Mouse (Mus musculus) forebrain, embryonic 11.5 days (tissue): Measurements from ENCODE around the gene Myt1l. TPM values are rescaled to one million over a fixed set of nuclear protein-coding genes. Genes with fewer than 3 reads are reported as not detected.

Source experiments
- ATAC-seq: fragments of 200-750 bp; cut with Nextera tagmentation; replicated peaks from 2 replicates; pipeline ENCODE4 v1.8.0; 2017; ENCODE audit warnings: moderate TSS enrichment; ENCODE audit not compliant: low FRiP score
- DNase-seq: peaks from one replicate; pipeline ENCODE4 v3.0.0-alpha.2; 2017; ENCODE audit warnings: low spot score
- H3K27ac ChIP-seq: fragments of 300-500 bp; sonication (generic); 2 replicates; pipeline ENCODE4 v1.5.1; 2014; ENCODE audit warnings: low read depth, low read length
- H3K27me3 ChIP-seq: fragments of 300-500 bp; sonication (generic); 2 replicates; pipeline ENCODE4 v1.6.1; 2014; ENCODE audit warnings: mild to moderate bottlenecking, low read length, mixed read lengths; ENCODE audit not compliant: control insufficient read depth, insufficient read depth
- H3K36me3 ChIP-seq: fragments of 300-500 bp; sonication (generic); 2 replicates; pipeline ENCODE4 v1.6.1; 2014; ENCODE audit warnings: mild to moderate bottlenecking, low read length, moderate library complexity, mixed read lengths; ENCODE audit not compliant: control insufficient read depth, insufficient read depth
- H3K4me1 ChIP-seq: fragments of 300-500 bp; sonication (generic); replicated peaks from 2 replicates; pipeline ENCODE4 v1.6.1; 2014; ENCODE audit warnings: low read length, mixed read lengths; ENCODE audit not compliant: control insufficient read depth, insufficient read depth
- H3K4me2 ChIP-seq: fragments of 300-500 bp; sonication (generic); 2 replicates; pipeline ENCODE4 v1.6.1; 2014; ENCODE audit warnings: low read depth, mild to moderate bottlenecking, low read length, moderate library complexity, mixed read lengths; ENCODE audit not compliant: severe bottlenecking
- H3K4me3 ChIP-seq: fragments of 300-500 bp; sonication (generic); 2 replicates; pipeline ENCODE4 v1.5.1; 2014; ENCODE audit warnings: low read depth, low read length
- H3K9ac ChIP-seq: fragments of 300-500 bp; sonication (generic); 2 replicates; pipeline ENCODE4 v1.6.1; 2014; ENCODE audit warnings: low read length
- H3K9me3 ChIP-seq: fragments of 300-500 bp; sonication (generic); 2 replicates; pipeline ENCODE4 v1.6.1; 2016; ENCODE audit warnings: low read length, mixed read lengths; ENCODE audit not compliant: control insufficient read depth
- WGBS: fragments of 180-500 bp; shearing (Covaris S2); extraction: QIAGEN DNeasy Blood & Tissue Kit; methylation state at CpG from one replicate; pipeline ENCODE4 v1.1.7; 2014; 5-methylcytosine and 5-hydroxymethylcytosine counted together
- polyA plus RNA-seq: library from polyadenylated mRNA; unstranded; fragments of >200 nt; fragmentation: Nextera tagmentation; extraction: Ambion mirVana; gene quantifications from 2 replicates; pipeline ENCODE4 v1.2.1, GENCODE M21; 2014

Myt1l gene
- polyA plus RNA-seq, 1 experiment from 2014 or later, result 18.7 TPM

GRCm38 (mm10) chr12:29593787-29594186, 65.6 kb downstream of the Myt1l start:
- no peak for ATAC-seq
- no peak overlapping the region for H3K4me2 ChIP-seq
- DNase-seq, result no peak
- no peak overlapping the region for H3K4me3 ChIP-seq
- no peaks in the 10 kb centered on the region for H3K4me1 ChIP-seq
- H3K36me3 ChIP-seq, result no peaks in the 10 kb centered on the region
- no peak overlapping the region for H3K9ac ChIP-seq
- H3K27me3 ChIP-seq, result no peaks in the 10 kb centered on the region
- no peak overlapping the region for H3K27ac ChIP-seq
- H3K9me3 ChIP-seq, result no peaks in the 10 kb centered on the region
- WGBS, result 81% methylated on average over 1 of the region's 1 CpGs

GRCm38 (mm10) chr12:29599916-29600315, 71.7 kb downstream of the Myt1l start:
- 59% methylated on average over 6 of the region's 6 CpGs for WGBS
- Histone ChIP-seq H3K9ac (no peak overlapping the region), H3K4me1 (no peaks in the 10 kb centered on the region), H3K4me3 (no peak overlapping the region), H3K36me3 (no peaks in the 10 kb centered on the region), H3K9me3 (no peaks in the 10 kb centered on the region), H3K27me3 (no peaks in the 10 kb centered on the region), H3K4me2 (no peak overlapping the region), H3K27ac (no peak overlapping the region)
- ATAC-seq (no peak), DNase-seq (no peak)

GRCm38 (mm10) chr12:29601223-29601622, 73.0 kb downstream of the Myt1l start:
- no peaks in the 10 kb centered on the region for H3K9me3 ChIP-seq
- DNase-seq (no peak), ATAC-seq (no peak)
- no peaks in the 10 kb centered on the region for H3K27me3 ChIP-seq
- WGBS, result 88% methylated on average over 6 of the region's 6 CpGs
- no peak overlapping the region for H3K4me3 ChIP-seq
- no peak overlapping the region for H3K9ac ChIP-seq
- H3K4me1 ChIP-seq, result no peaks in the 10 kb centered on the region
- no peak overlapping the region for H3K27ac ChIP-seq
- no peak overlapping the region for H3K4me2 ChIP-seq
- no peaks in the 10 kb centered on the region for H3K36me3 ChIP-seq

GRCm38 (mm10) chr12:29604659-29605058, 76.5 kb downstream of the Myt1l start:
- no peak for DNase-seq

GRCm38 (mm10) chr12:29605124-29605523, 76.9 kb downstream of the Myt1l start:
- Histone ChIP-seq H3K27me3 (no peaks in the 10 kb centered on the region), H3K4me3 (no peak overlapping the region), H3K9me3 (no peaks in the 10 kb centered on the region), H3K27ac (no peak overlapping the region), H3K36me3 (no peaks in the 10 kb centered on the region), H3K4me2 (no peak overlapping the region), H3K9ac (no peak overlapping the region), H3K4me1 (no peaks in the 10 kb centered on the region)
- 81% methylated on average over 5 of the region's 5 CpGs for WGBS
- DNase-seq, result no peak
- ATAC-seq, result no peak

More at GRCm38 (mm10) chr12:29604659-29605058, 76.5 kb downstream of the Myt1l start:
- no peak for ATAC-seq
- Histone ChIP-seq H3K9me3 (no peaks in the 10 kb centered on the region), H3K9ac (no peak overlapping the region), H3K4me3 (no peak overlapping the region), H3K36me3 (no peaks in the 10 kb centered on the region), H3K27me3 (no peaks in the 10 kb centered on the region), H3K4me2 (no peak overlapping the region), H3K4me1 (no peaks in the 10 kb centered on the region), H3K27ac (no peak overlapping the region)
- WGBS, result 87% methylated on average over 7 of the region's 7 CpGs

GRCm38 (mm10) chr12:29606221-29606620, 78.0 kb downstream of the Myt1l start:
- Histone ChIP-seq H3K27me3 (no peaks in the 10 kb centered on the region), H3K36me3 (no peaks in the 10 kb centered on the region), H3K27ac (no peak overlapping the region), H3K4me3 (no peak overlapping the region), H3K4me1 (no peaks in the 10 kb centered on the region), H3K4me2 (no peak overlapping the region), H3K9ac (no peak overlapping the region), H3K9me3 (no peaks in the 10 kb centered on the region)
- ATAC-seq, result no peak
- DNase-seq, result no peak
- WGBS, result 84% methylated on average over 6 of the region's 6 CpGs

GRCm38 (mm10) chr12:29617746-29618145, 89.6 kb downstream of the Myt1l start:
- no peaks in the 10 kb centered on the region for H3K9me3 ChIP-seq
- no peak overlapping the region for H3K4me2 ChIP-seq
- H3K9ac ChIP-seq, result no peak overlapping the region
- ATAC-seq, result no peak
- H3K4me1 ChIP-seq, result no peaks in the 10 kb centered on the region
- no peak for DNase-seq
- no peak overlapping the region for H3K4me3 ChIP-seq
- no peak overlapping the region for H3K27ac ChIP-seq
- no peaks in the 10 kb centered on the region for H3K27me3 ChIP-seq
- no peaks in the 10 kb centered on the region for H3K36me3 ChIP-seq

GRCm38 (mm10) chr12:29621530-29621929, 93.3 kb downstream of the Myt1l start:
- Histone ChIP-seq H3K4me2 (no peak overlapping the region), H3K27ac (no peak overlapping the region), H3K4me1 (peaks cover 4% of the 10 kb centered on the region; the same call in 1 of the 2 replicates), H3K9ac (no peak overlapping the region), H3K4me3 (no peak overlapping the region), H3K9me3 (no peaks in the 10 kb centered on the region), H3K36me3 (no peaks in the 10 kb centered on the region), H3K27me3 (no peaks in the 10 kb centered on the region)
- 75% methylated on average over 5 of the region's 5 CpGs for WGBS
- no peak for ATAC-seq
- DNase-seq, result no peak

GRCm38 (mm10) chr12:29627956-29628750, 100.0 kb downstream of the Myt1l start:
- WGBS, result 66% methylated on average over 15 of the region's 15 CpGs
- Histone ChIP-seq H3K9ac (no peak overlapping the region), H3K27me3 (no peaks in the 10 kb centered on the region), H3K4me3 (no peak overlapping the region), H3K4me1 (peaks cover 8% of the 10 kb centered on the region; the same call in 1 of the 2 replicates), H3K27ac (no peak overlapping the region), H3K36me3 (no peaks in the 10 kb centered on the region), H3K4me2 (no peak overlapping the region), H3K9me3 (no peaks in the 10 kb centered on the region)
- ATAC-seq (no peak; the same call in 1 of the 2 replicates), DNase-seq (peak; percentile 54)
